Mouse (Mus musculus) midbrain, embryonic 12.5 days (tissue): ENCODE measurements around the gene Mybpc1. TPM values are rescaled to one million over a fixed set of nuclear protein-coding genes. Genes with fewer than 3 reads are reported as not detected.
"Not testable (repeated sequence)": the region's sequence is repeated elsewhere in the genome, so short reads cannot be mapped to it uniquely, and the experiment has no call there.

Source experiments
- ATAC-seq: fragments of 200-750 bp; cut with Nextera tagmentation; 2 replicates; pipeline ENCODE4 v1.8.0; 2017; ENCODE audit warnings: low read depth, moderate TSS enrichment, moderate library complexity; ENCODE audit not compliant: low FRiP score
- H3K27ac ChIP-seq: fragments of 300-500 bp; sonication (generic); replicated peaks from 2 replicates; pipeline ENCODE4 v1.5.1; 2016; ENCODE audit warnings: mild to moderate bottlenecking
- H3K27me3 ChIP-seq: fragments of 300-500 bp; sonication (generic); 2 replicates; pipeline ENCODE4 v1.6.1; 2016; ENCODE audit warnings: mild to moderate bottlenecking
- H3K36me3 ChIP-seq: fragments of 300-500 bp; sonication (generic); 2 replicates; pipeline ENCODE4 v1.6.1; 2016
- H3K4me1 ChIP-seq: fragments of 300-500 bp; sonication (generic); 2 replicates; pipeline ENCODE4 v1.6.1; 2016
- H3K4me2 ChIP-seq: fragments of 300-500 bp; sonication (generic); replicated peaks from 2 replicates; pipeline ENCODE4 v1.6.1; 2016; ENCODE audit warnings: mild to moderate bottlenecking, moderate library complexity
- H3K4me3 ChIP-seq: fragments of 300-500 bp; sonication (generic); 2 replicates; pipeline ENCODE4 v1.5.1; 2016; ENCODE audit warnings: mild to moderate bottlenecking
- H3K9ac ChIP-seq: fragments of 300-500 bp; sonication (generic); replicated peaks from 2 replicates; pipeline ENCODE4 v1.6.1; 2016; ENCODE audit warnings: mild to moderate bottlenecking, moderate library complexity
- H3K9me3 ChIP-seq: fragments of 300-500 bp; sonication (generic); 2 replicates; pipeline ENCODE4 v1.6.1; 2016; ENCODE audit warnings: mild to moderate bottlenecking
- WGBS: fragments of 180-500 bp; shearing (Covaris S2); methylation state at CpG from one replicate; pipeline ENCODE4 v1.1.7; 2016; 5-methylcytosine and 5-hydroxymethylcytosine counted together
- polyA plus RNA-seq: library from polyadenylated mRNA; unstranded; fragments of >200 nt; fragmentation: Nextera tagmentation; extraction: Ambion mirVana; gene quantifications from 2 replicates; pipeline ENCODE4 v1.2.1, GENCODE M21; 2016

Mybpc1 gene
- polyA plus RNA-seq, 1 experiment from 2014 or later: 1.9 TPM

DNA sequence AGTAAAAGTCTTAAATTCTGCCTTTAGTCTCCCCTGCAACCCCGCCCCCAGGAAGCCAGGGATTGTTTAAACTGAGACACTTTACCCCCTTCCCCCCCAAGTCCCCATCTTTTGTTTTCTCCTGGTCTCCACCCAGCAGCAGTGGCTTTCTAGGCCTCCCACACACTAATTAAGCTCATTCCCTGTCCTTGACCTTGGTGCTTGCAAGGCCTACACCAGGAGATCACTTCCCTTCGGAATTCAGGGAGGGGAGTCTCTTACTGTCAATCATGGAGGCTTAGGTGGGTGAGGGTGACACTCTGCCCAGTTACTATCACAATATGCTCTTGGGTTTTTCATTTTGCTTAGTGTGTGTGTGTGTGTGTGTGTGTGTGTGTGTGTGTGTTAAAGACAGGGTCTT, 57.3 kb downstream of the Mybpc1 start:
- Histone ChIP-seq H3K4me2 (no peak overlapping the region), H3K4me1 (no peaks in the 10 kb centered on the region), H3K9ac (no peak overlapping the region), H3K27ac (no peak overlapping the region), H3K27me3 (no peaks in the 10 kb centered on the region), H3K4me3 (no peak overlapping the region), H3K9me3 (0 out of 2 replicates have a peak, but pooled peaks cover 4% of the 10 kb centered on the region), H3K36me3 (no peaks in the 10 kb centered on the region)
- no peak for ATAC-seq
- 55% methylated on average over 2 of the region's 2 CpGs for WGBS

DNA sequence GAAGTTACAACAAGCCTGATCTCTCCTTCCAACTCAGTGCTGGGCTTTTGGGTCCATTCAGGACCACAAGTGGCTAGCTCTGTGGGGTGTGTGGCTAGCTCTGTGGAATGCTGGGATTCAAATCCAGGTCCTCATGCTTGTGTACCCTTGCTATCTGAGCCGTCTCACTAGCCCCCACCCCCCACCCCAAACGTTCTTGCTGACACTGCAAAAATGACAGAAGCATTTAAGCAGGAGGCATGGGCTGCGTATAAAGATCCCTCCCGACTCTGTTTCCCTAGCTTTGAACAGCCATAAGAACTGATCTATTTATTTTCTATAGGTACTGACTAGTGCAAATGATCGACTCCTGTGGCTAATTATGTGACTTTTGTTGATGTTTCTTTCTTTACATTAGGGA, 74.3 kb downstream of the Mybpc1 start:
- H3K4me1 ChIP-seq: no peaks in the 10 kb centered on the region
- WGBS: 75% methylated on average over 5 of the region's 5 CpGs
- H3K4me2 ChIP-seq: no peak overlapping the region

DNA sequence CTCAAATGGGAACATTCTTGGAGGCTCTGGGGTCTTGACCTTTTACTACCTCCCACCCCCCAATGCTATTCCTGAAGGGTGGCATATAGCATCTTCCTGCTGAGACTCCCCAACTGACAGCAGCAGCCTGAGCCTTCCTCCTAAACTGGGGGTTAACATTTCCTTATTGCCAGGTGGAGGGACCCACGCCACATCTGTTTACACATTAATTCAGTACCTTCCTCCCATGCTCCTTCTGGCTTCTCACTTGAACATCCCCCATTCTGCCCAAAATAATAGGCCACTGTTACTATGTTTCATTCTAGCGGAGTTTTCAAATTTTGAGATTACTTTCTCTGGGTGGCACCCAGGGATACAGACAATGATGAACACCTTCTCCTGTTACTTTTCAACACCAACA, 80.9 kb downstream of the Mybpc1 start:
- no peak for ATAC-seq

More for the DNA sequence above, 74.3 kb downstream of the Mybpc1 start:
- Histone ChIP-seq H3K9me3 (no peaks in the 10 kb centered on the region), H3K9ac (no peak overlapping the region), H3K36me3 (no peaks in the 10 kb centered on the region), H3K4me3 (no peak overlapping the region), H3K27me3 (no peaks in the 10 kb centered on the region), H3K27ac (no peak overlapping the region)
- ATAC-seq: no peak

DNA sequence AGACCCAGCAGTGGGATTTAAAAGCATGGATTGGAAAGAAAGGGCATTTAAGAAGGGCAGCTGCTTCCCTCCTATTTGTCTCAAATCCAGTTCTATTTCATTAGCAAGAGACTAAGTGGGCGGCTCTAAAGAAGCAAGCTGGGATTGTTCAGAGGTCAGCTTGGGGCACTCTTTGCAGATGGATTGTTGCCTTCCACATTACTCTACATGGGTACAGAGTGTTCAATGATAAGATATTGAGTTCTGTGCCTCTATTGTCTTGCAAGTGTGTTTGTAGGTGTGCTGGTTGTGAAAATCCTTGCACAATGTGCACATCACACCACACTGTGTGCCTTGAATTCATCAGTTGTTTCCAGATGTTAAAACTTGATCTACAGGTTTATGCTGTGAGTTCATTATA, 81.7 kb downstream of the Mybpc1 start:
- H3K27me3 ChIP-seq: no peaks in the 10 kb centered on the region
- no peak for ATAC-seq
- H3K36me3 ChIP-seq: no peaks in the 10 kb centered on the region

More for the DNA sequence above, 80.9 kb downstream of the Mybpc1 start:
- H3K36me3 ChIP-seq: no peaks in the 10 kb centered on the region
- H3K27me3 ChIP-seq: no peaks in the 10 kb centered on the region
- no peak overlapping the region for H3K4me3 ChIP-seq
- no peaks in the 10 kb centered on the region for H3K9me3 ChIP-seq
- no peak overlapping the region for H3K9ac ChIP-seq
- no peak overlapping the region for H3K27ac ChIP-seq
- no peak overlapping the region for H3K4me2 ChIP-seq
- WGBS: 85% methylated on average over 2 of the region's 2 CpGs
- no peaks in the 10 kb centered on the region for H3K4me1 ChIP-seq

DNA sequence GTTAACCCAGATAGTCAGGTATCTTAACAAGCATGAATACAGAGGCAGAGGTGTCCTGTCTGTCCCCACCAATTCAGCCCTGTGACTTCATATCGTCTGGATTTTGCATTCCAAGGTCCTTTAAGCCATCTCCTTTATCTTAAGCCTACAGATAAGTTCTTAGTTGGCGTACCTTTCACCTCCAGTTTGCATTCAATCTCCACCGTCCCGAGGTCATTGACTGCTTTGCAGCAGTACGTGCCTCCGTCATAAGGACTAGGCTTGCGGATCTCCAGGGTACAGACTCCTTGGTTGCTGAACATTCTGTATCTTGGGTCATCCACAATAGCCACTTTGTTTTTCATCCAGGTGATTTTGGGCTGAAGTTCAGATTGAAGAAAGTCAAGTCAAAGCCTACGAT, 82.2 kb downstream of the Mybpc1 start:
- H3K4me3 ChIP-seq: no peak overlapping the region
- H3K9ac ChIP-seq: no peak overlapping the region
- no peaks in the 10 kb centered on the region for H3K9me3 ChIP-seq
- H3K36me3 ChIP-seq: no peaks in the 10 kb centered on the region
- no peaks in the 10 kb centered on the region for H3K4me1 ChIP-seq
- H3K27me3 ChIP-seq: no peaks in the 10 kb centered on the region
- 89% methylated on average over 8 of the region's 8 CpGs for WGBS
- H3K27ac ChIP-seq: no peak overlapping the region
- ATAC-seq: no peak
- H3K4me2 ChIP-seq: no peak overlapping the region

More for the DNA sequence above, 81.7 kb downstream of the Mybpc1 start:
- H3K4me2 ChIP-seq: no peak overlapping the region
- H3K9ac ChIP-seq: no peak overlapping the region
- no peak overlapping the region for H3K27ac ChIP-seq
- H3K9me3 ChIP-seq: no peaks in the 10 kb centered on the region
- H3K4me3 ChIP-seq: no peak overlapping the region
- 83% methylated on average over 1 of the region's 1 CpGs for WGBS
- H3K4me1 ChIP-seq: no peaks in the 10 kb centered on the region

DNA sequence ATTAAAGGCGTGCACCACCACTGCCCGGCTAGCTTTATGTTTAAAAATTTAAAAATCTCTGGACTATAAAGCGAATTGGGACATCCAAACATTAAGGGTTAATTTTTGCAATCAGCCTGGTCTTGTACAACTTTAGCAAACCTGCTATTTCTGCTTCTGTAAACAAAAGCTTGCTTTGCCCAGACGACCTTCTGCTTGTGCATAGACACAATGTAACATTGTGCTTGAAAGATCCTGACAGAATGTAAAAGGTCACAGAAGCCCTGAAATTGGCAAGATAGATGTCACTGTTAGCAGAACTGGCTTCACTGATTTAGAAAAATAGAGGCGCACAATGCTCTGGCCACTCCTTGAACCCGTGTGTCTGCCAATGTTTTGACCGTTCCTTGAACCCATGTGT, 89.9 kb downstream of the Mybpc1 start:
- WGBS: 86% methylated on average over 7 of the region's 7 CpGs
- not testable (repeated sequence) for H3K9ac ChIP-seq, H3K9me3 ChIP-seq, H3K36me3 ChIP-seq, ATAC-seq, H3K27ac ChIP-seq, H3K4me2 ChIP-seq, H3K4me1 ChIP-seq, H3K4me3 ChIP-seq, H3K27me3 ChIP-seq

DNA sequence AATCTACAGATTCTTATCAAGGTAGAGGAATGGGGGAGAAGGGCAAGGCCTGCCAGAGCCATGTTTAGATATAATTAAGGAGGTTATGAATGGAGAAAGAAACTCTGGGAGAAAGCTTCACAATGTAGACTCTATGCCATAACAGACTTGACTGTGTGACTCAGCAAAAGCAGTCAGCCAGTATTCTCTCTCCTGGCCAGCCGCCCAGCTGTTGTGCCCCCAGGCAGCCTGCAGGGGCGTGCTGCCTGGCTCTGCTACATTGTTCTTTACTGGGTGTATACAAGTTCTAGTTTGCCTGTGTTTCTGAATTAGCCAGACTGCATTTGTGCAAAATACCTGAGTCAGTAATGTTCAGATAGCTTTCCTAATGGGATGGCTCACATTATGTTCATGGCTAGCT, 90.5 kb downstream of the Mybpc1 start:
- H3K4me3 ChIP-seq: no peak overlapping the region
- WGBS: 80% methylated on average over 2 of the region's 2 CpGs
- ATAC-seq: no peak
- no peak overlapping the region for H3K27ac ChIP-seq
- H3K9me3 ChIP-seq: no peaks in the 10 kb centered on the region
- H3K9ac ChIP-seq: no peak overlapping the region
- no peaks in the 10 kb centered on the region for H3K4me1 ChIP-seq
- H3K27me3 ChIP-seq: no peaks in the 10 kb centered on the region
- no peak overlapping the region for H3K4me2 ChIP-seq
- H3K36me3 ChIP-seq: no peaks in the 10 kb centered on the region

DNA sequence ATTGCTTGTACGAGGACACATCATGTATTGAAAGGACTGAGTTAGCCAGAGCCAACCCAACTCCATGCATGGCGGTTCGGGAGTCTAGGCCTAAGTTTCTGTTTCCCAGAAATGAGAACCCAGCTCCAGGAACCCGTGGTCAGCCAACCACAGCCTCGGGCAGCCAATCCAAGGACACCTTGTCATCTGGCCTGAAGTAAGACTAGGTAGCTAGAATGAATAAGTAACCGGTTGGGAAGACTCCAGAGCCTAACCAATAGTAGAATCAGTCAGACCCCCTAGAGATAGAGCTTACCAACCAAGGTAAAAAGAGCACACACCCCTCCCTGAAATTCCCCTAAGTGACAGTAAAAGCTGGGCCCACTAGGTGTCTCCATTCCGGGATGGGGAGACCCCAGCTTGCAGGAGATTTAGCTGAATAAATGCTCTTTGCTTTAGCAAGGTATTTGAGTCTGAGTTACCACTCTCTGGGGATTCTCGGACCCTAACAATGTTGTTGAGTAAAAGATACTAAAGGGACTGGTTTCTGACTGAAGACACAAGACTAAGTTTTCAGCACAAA, 91.3 kb downstream of the Mybpc1 start:
- no peak overlapping the region for H3K27ac ChIP-seq
- H3K27me3 ChIP-seq: no peaks in the 10 kb centered on the region
- H3K36me3 ChIP-seq: no peaks in the 10 kb centered on the region
- H3K4me2 ChIP-seq: no peak overlapping the region
- no peaks in the 10 kb centered on the region for H3K9me3 ChIP-seq
- no peak overlapping the region for H3K9ac ChIP-seq
- no peak overlapping the region for H3K4me3 ChIP-seq
- no peak for ATAC-seq
- 70% methylated on average over 8 of the region's 8 CpGs for WGBS
- no peaks in the 10 kb centered on the region for H3K4me1 ChIP-seq

DNA sequence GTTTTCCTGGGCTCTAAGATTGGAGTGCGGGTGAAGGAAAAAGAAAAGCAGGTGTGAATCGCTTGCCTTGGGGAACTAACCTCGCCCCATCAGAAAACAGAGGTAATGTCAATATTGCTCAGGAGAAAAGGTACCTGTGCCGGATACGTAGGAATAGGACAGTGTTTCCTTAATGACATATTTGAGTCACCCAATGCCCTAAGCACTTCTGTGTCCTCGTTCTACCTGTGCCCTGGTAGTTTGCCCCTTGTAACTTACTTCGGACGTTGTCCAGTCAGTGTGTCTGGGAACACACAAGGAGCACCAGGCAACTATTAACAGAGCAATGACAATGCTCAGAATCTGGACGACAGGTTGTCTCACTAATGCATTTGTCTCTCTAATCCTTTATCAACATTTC, 93.6 kb downstream of the Mybpc1 start:
- Histone ChIP-seq H3K4me2 (no peak overlapping the region), H3K9me3 (no peaks in the 10 kb centered on the region), H3K4me1 (no peaks in the 10 kb centered on the region), H3K36me3 (no peaks in the 10 kb centered on the region), H3K9ac (no peak overlapping the region), H3K27ac (no peak overlapping the region), H3K4me3 (no peak overlapping the region), H3K27me3 (no peaks in the 10 kb centered on the region)
- 90% methylated on average over 9 of the region's 9 CpGs for WGBS
- ATAC-seq: no peak

DNA sequence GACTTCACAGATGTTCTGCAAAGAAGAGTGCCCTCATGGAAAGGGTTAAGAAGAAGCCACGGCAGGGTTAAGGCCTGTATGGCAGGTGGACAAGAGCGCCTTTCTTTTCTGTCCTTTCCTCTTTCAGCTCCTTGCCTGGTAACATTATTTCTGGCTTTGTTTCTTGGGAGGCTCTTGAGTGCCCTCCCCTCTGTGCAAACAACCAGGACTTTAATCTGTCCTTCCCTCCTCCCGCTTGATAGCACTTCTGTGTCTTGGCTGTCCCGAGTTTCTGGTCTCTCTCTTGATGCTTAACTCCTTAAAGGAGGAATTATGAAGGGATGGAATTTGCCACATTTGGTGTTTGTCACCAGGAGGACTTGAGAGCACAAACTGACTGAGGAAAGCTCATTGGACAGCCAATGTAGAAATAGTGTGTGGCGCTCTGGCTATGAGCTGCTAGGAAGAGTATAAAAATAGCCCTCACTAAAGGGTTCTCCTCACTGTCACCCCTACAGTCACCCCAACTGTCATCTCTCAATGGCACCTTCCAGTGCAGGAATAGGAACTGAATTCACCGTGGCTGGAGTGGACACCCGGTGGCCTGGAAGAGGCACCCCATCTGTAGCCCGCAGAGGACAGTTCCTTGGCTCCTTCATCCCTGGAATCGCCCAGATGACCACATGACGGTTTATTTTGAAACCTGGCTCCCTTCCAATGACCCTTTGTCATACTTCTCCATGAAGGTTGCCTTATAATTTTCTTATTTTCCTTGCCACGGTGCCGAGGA, 94.3 kb downstream of the Mybpc1 start:
- Histone ChIP-seq H3K27ac (no peak overlapping the region), H3K4me2 (no peak overlapping the region), H3K4me3 (no peak overlapping the region), H3K9me3 (no peaks in the 10 kb centered on the region), H3K36me3 (no peaks in the 10 kb centered on the region), H3K27me3 (no peaks in the 10 kb centered on the region), H3K9ac (no peak overlapping the region), H3K4me1 (no peaks in the 10 kb centered on the region)
- no peak for ATAC-seq
- WGBS: 77% methylated on average over 12 of the region's 12 CpGs

DNA sequence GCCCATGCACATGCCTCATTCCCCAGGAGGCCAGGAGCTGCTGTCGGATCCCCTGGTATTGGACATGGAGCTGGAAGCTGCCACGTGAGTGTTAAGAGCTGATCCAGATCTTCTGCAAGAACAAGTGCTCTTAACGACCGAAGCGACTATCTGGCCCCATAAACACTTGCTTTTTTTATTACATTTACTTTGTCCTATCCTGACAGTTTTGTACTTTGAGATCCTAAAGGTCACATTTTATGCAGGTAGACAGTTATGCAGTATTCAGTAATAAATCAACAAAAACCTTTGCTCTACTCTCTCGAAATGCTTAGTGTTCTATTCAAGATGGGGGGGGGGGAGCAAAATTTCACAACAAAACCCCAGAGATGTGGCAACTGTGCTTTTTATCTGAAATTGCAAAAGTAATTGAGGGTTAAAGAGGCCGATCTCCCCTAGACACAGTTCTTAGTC, 97.2 kb downstream of the Mybpc1 start:
- Histone ChIP-seq H3K27me3 (no peaks in the 10 kb centered on the region), H3K36me3 (no peaks in the 10 kb centered on the region), H3K9ac (no peak overlapping the region), H3K9me3 (no peaks in the 10 kb centered on the region), H3K4me2 (no peak overlapping the region), H3K4me1 (peaks cover 4% of the 10 kb centered on the region; the same call in 1 of the 2 replicates), H3K4me3 (no peak overlapping the region), H3K27ac (no peak overlapping the region)
- ATAC-seq: no peak
- 85% methylated on average over 7 of the region's 7 CpGs for WGBS

DNA sequence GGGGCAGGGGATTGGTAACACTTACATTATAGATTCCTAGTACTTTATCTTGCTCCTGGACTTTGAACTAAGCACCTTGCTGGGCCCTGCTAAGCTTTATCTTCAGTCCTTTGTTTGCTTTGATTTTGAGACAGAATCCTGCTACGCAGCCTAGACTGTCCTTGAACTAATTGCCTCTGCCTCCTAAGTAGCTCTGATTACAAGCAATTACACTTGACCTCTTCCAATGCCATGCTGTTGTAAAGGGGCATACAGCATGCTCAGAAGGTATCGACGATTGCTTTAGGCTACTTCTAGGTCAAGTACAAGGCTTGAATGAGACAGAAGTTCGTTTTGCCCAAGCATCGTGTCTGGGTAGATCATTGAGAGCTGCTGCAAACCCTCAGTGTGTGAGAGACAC, 99.7 kb downstream of the Mybpc1 start:
- Histone ChIP-seq H3K27me3 (no peaks in the 10 kb centered on the region), H3K4me2 (no peak overlapping the region), H3K9ac (no peak overlapping the region), H3K9me3 (no peaks in the 10 kb centered on the region), H3K4me3 (no peak overlapping the region), H3K4me1 (peaks cover 16% of the 10 kb centered on the region; the same call in 1 of the 2 replicates), H3K36me3 (no peaks in the 10 kb centered on the region), H3K27ac (no peak overlapping the region)
- WGBS: 60% methylated on average over 5 of the region's 5 CpGs
- ATAC-seq: no peak
